Mouse (Mus musculus) ES-Bruce4 (cell line): ENCODE data around the gene Emsy.

Experiments used
- CTCF ChIP-seq: IDR thresholded peaks from one replicate; pipeline ENCODE4 v1.8.1; 2011; ENCODE audit warnings: low read depth, low read length
- EP300 ChIP-seq: IDR thresholded peaks from 2 replicates; pipeline ENCODE4 v1.6.1; 2011; ENCODE audit warnings: low read depth, low read length; ENCODE audit not compliant: insufficient read depth
- POLR2A ChIP-seq: IDR thresholded peaks from one replicate; pipeline ENCODE4 v1.8.1; 2011; ENCODE audit warnings: low read length; ENCODE audit not compliant: insufficient read depth

DNA sequence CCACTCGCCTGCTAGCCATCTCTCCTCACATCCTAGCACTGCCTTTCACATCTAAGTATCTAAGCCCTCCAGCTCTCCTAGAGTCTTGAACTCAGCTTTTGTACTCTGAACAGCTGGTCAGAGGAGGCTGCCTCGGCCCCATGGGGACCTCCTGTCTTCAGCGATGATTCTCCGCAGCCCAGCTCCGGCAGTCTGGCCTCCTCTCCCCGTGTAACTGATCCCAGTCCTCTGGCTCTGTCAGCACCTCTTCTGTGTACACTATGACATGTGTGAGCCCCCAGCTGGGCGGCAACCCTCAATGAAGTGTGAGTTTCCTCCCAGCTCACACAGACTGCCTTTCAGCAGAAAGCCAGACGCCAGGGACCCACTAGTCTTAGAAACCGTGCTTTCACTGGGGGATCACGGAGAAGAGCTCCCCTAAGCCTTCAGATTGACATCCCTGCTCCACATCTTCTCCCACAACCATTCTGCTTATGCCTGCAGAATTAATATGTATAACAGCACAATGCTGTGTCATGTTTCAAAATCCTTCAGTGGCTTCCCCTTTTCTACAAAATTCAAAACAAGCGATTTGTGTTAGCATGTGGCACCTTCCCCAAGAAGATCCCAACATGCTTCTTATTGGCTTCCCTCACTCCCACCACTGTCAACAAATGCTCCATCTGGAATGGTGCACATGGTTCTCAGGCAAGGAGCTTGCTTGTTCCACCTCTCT is 15.8 kb upstream of the Emsy start:
- TF ChIP-seq POLR2A (no peak), CTCF (no peak), EP300 (no peak)
